Mouse (Mus musculus) forebrain, embryonic 12.5 days (tissue): Measurements from ENCODE around the gene Vmn1r198. TPM values are rescaled to one million over a fixed set of nuclear protein-coding genes. Genes with fewer than 3 reads are reported as not detected.

Source experiments
- ATAC-seq: fragments of 200-750 bp; cut with Nextera tagmentation; 2 replicates; pipeline ENCODE4 v1.8.0; 2017; ENCODE audit warnings: moderate TSS enrichment; ENCODE audit not compliant: low FRiP score
- H3K27ac ChIP-seq: fragments of 300-500 bp; sonication (generic); 2 replicates; pipeline ENCODE4 v1.5.1; 2016; ENCODE audit warnings: mild to moderate bottlenecking
- H3K27me3 ChIP-seq: fragments of 300-500 bp; sonication (generic); 2 replicates; pipeline ENCODE4 v1.6.1; 2016; ENCODE audit warnings: mild to moderate bottlenecking
- H3K36me3 ChIP-seq: fragments of 300-500 bp; sonication (generic); replicated peaks from 2 replicates; pipeline ENCODE4 v1.6.1; 2016; ENCODE audit warnings: mild to moderate bottlenecking
- H3K4me1 ChIP-seq: fragments of 300-500 bp; sonication (generic); 2 replicates; pipeline ENCODE4 v1.6.1; 2016
- H3K4me2 ChIP-seq: fragments of 300-500 bp; sonication (generic); 2 replicates; pipeline ENCODE4 v1.6.1; 2016; ENCODE audit warnings: mild to moderate bottlenecking, moderate library complexity
- H3K4me3 ChIP-seq: fragments of 300-500 bp; sonication (generic); replicated peaks from 2 replicates; pipeline ENCODE4 v1.5.1; 2016; ENCODE audit warnings: mild to moderate bottlenecking
- H3K9ac ChIP-seq: fragments of 300-500 bp; sonication (generic); 2 replicates; pipeline ENCODE4 v1.6.1; 2016; ENCODE audit warnings: mild to moderate bottlenecking
- H3K9me3 ChIP-seq: fragments of 300-500 bp; sonication (generic); 2 replicates; pipeline ENCODE4 v1.6.1; 2016
- WGBS: fragments of 180-500 bp; shearing (Covaris S2); methylation state at CpG from one replicate; pipeline ENCODE4 v1.1.7; 2016; 5-methylcytosine and 5-hydroxymethylcytosine counted together
- polyA plus RNA-seq: library from polyadenylated mRNA; unstranded; fragments of >200 nt; fragmentation: Nextera tagmentation; extraction: Ambion mirVana; gene quantifications from 2 replicates; pipeline ENCODE4 v1.2.1, GENCODE M21; 2016

The Vmn1r198 gene
- polyA plus RNA-seq, 1 experiment from 2014 or later: not detected

- no peaks in the 10 kb centered on the region for H3K27me3 ChIP-seq
- 17% methylated on average over 3 of the region's 3 CpGs for WGBS
- ATAC-seq: no peak
These were observed 39.9 kb downstream of the Vmn1r198 start, which contains the start of gene Vmn1r200 for GRCm38 (mm10) chr13:22390073-22390472. Vmn1r200 (plus strand) TSS chr13:22390373.

DNA sequence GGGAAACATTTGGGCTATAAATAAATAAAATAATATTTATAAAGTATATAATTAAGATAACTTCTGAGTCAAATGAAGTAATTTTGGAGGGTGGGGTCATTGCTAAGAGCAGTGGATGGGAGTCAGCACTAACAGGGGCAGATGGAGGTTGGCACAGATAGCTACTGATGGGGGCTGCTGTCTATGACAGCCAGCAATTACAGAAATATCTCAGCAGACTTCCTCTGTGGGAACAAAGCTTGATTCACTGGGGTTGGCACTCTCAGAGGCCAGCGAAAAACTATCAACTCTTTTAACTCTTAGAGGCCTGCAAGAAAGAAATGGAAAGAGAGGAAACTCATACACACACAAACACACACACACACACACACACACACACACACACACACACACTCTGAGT is 52.8 kb downstream of the Vmn1r198 start:
- Histone ChIP-seq H3K4me1 (no peaks in the 10 kb centered on the region), H3K27me3 (no peaks in the 10 kb centered on the region), H3K4me3 (no peak overlapping the region), H3K27ac (no peak overlapping the region), H3K36me3 (no peaks in the 10 kb centered on the region), H3K9me3 (peaks cover 15% of the 10 kb centered on the region), H3K9ac (no peak overlapping the region), H3K4me2 (no peak overlapping the region)
- no peak for ATAC-seq
- WGBS: no CpG with 5 or more reads among the region's 1 CpGs

More at GRCm38 (mm10) chr13:22390073-22390472, 39.9 kb downstream of the Vmn1r198 start, which contains the start of gene Vmn1r200:
- no peaks in the 10 kb centered on the region for H3K36me3 ChIP-seq
- no peak within 1 kb of the TSS for H3K4me3 ChIP-seq
- H3K4me2 ChIP-seq: no peak within 1 kb of the TSS
- H3K9me3 ChIP-seq: no peaks in the 10 kb centered on the region
- 0 out of 2 replicates have a peak, but pooled peaks cover 2% of the 10 kb centered on the region for H3K4me1 ChIP-seq
- H3K27ac ChIP-seq: no peak within 1 kb of the TSS
- no peak within 1 kb of the TSS for H3K9ac ChIP-seq

Other genes starting within 250 kb of the Vmn1r198 start
- not detected in 2 replicates for gene Vmn1r189, start 244.5 kb upstream of the Vmn1r198 start, polyA plus RNA-seq
- gene Vmn1r191, start 166.4 kb upstream of the Vmn1r198 start, polyA plus RNA-seq: not detected in 2 replicates
- not detected in 2 replicates for gene Vmn1r192, start 159.2 kb upstream of the Vmn1r198 start, polyA plus RNA-seq
- not detected in 2 replicates for gene Vmn1r193, start 127.2 kb upstream of the Vmn1r198 start, polyA plus RNA-seq
- gene Vmn1r194, start 106.1 kb upstream of the Vmn1r198 start, polyA plus RNA-seq: not detected in 2 replicates
- not detected in 2 replicates for gene Vmn1r195, start 79.8 kb upstream of the Vmn1r198 start, polyA plus RNA-seq
- gene Vmn1r196, start 60.4 kb upstream of the Vmn1r198 start, polyA plus RNA-seq: not detected in 2 replicates
- not detected in 2 replicates for gene Vmn1r197, start 25.8 kb upstream of the Vmn1r198 start, polyA plus RNA-seq
- gene Vmn1r199, start 29.5 kb downstream of the Vmn1r198 start, polyA plus RNA-seq: not detected in 2 replicates
- not detected in 2 replicates for gene Vmn1r200, start 40.0 kb downstream of the Vmn1r198 start, polyA plus RNA-seq
- not detected in 2 replicates for gene Vmn1r201, start 121.6 kb downstream of the Vmn1r198 start, polyA plus RNA-seq
- gene Vmn1r202, start 155.0 kb downstream of the Vmn1r198 start, polyA plus RNA-seq: not detected in 2 replicates
- not detected in 2 replicates for gene Vmn1r203, start 167.8 kb downstream of the Vmn1r198 start, polyA plus RNA-seq
- not detected in 2 replicates for gene Vmn1r204, start 202.8 kb downstream of the Vmn1r198 start, polyA plus RNA-seq
- gene Vmn1r205, start 242.6 kb downstream of the Vmn1r198 start, polyA plus RNA-seq: not detected in 2 replicates